In genomic region chr1:152660436-152660835, GRCm38 (mm10) we compare ENCODE assay signal across 30 mouse cellular contexts.
"Had no signal": no experiment of that assay in that cellular context is flagged by ENCODE, and none has a peak within 500 bp of the region (broad histone marks: within the 10 kb centered on the region; RNA-seq: fewer than 3 reads in every experiment).

No protein-coding gene starts in this region.

- DNase-seq: left cerebral cortex, postnatal 4 days; liver; liver, embryonic 13.5 days; lung, adult 18-20 months; lung, adult 2 months; lung, embryonic 14.5 days; lung, postnatal 10 days; lung, postnatal 14 days; lung, postnatal 36 days; lung, postnatal 4 days; midbrain, embryonic 14.5 days had no signal

- H3K9ac ChIP-seq: limb, embryonic 12.5 days; limb, embryonic 13.5 days; limb, embryonic 15.5 days; liver, embryonic 12.5 days; liver, embryonic 13.5 days; liver, embryonic 14.5 days; liver, embryonic 15.5 days; lung, embryonic 14.5 days; lung, embryonic 15.5 days; midbrain, embryonic 12.5 days; midbrain, embryonic 13.5 days; midbrain, embryonic 15.5 days; neural tube, embryonic 12.5 days had no signal

- H3K36me3 ChIP-seq: limb, embryonic 10.5 days; limb, embryonic 12.5 days; limb, embryonic 13.5 days; limb, embryonic 15.5 days; liver, embryonic 12.5 days; liver, embryonic 13.5 days; liver, embryonic 15.5 days; lung, embryonic 15.5 days; midbrain, embryonic 10.5 days; midbrain, embryonic 12.5 days; midbrain, embryonic 13.5 days; midbrain, embryonic 15.5 days; neural tube, embryonic 12.5 days had no signal

- H3K9me3 ChIP-seq: limb, embryonic 10.5 days; limb, embryonic 12.5 days; limb, embryonic 13.5 days; limb, embryonic 15.5 days; liver, embryonic 12.5 days; liver, embryonic 13.5 days; liver, embryonic 15.5 days; lung, embryonic 15.5 days; megakaryocyte, embryonic 14.5 days; midbrain, embryonic 10.5 days; midbrain, embryonic 12.5 days; midbrain, embryonic 13.5 days; midbrain, embryonic 15.5 days; neural tube, embryonic 12.5 days had no signal

- H3K27ac ChIP-seq: limb, embryonic 10.5 days; limb, embryonic 12.5 days; limb, embryonic 13.5 days; limb, embryonic 15.5 days; liver, embryonic 12.5 days; liver, embryonic 13.5 days; liver, embryonic 14.5 days; liver, embryonic 15.5 days; lung, embryonic 15.5 days; macrophage; midbrain, embryonic 10.5 days; midbrain, embryonic 12.5 days; midbrain, embryonic 13.5 days; midbrain, embryonic 15.5 days; neural tube, embryonic 12.5 days had no signal

- ATAC-seq: liver, embryonic 12.5 days; lung, postnatal 0 days; midbrain, embryonic 13.5 days; midbrain, embryonic 15.5 days; midbrain, embryonic 16.5 days had no signal

- H3K4me2 ChIP-seq: limb, embryonic 12.5 days; limb, embryonic 13.5 days; limb, embryonic 15.5 days; liver, embryonic 11.5 days; liver, embryonic 12.5 days; liver, embryonic 13.5 days; liver, embryonic 15.5 days; lung, embryonic 14.5 days; lung, embryonic 15.5 days; midbrain, embryonic 12.5 days; midbrain, embryonic 13.5 days; midbrain, embryonic 15.5 days; neural tube, embryonic 12.5 days had no signal

- H3K4me3 ChIP-seq: limb, embryonic 10.5 days; limb, embryonic 12.5 days; limb, embryonic 13.5 days; limb, embryonic 15.5 days; liver, embryonic 12.5 days; liver, embryonic 13.5 days; liver, embryonic 15.5 days; lung, embryonic 15.5 days; megakaryocyte, embryonic 14.5 days; midbrain, embryonic 10.5 days; midbrain, embryonic 12.5 days; midbrain, embryonic 13.5 days; midbrain, embryonic 15.5 days; myocyte; neural tube, embryonic 12.5 days had no signal

- H3K4me1 ChIP-seq: limb, embryonic 10.5 days; limb, embryonic 12.5 days; limb, embryonic 13.5 days; limb, embryonic 15.5 days; liver, embryonic 12.5 days; liver, embryonic 13.5 days; liver, embryonic 15.5 days; lung, embryonic 15.5 days; midbrain, embryonic 10.5 days; midbrain, embryonic 12.5 days; midbrain, embryonic 13.5 days; midbrain, embryonic 15.5 days; neural tube, embryonic 12.5 days had no signal

- H3K27me3 ChIP-seq: limb, embryonic 12.5 days; limb, embryonic 13.5 days; limb, embryonic 15.5 days; liver, embryonic 12.5 days; liver, embryonic 13.5 days; liver, embryonic 15.5 days; lung, embryonic 15.5 days; midbrain, embryonic 12.5 days; midbrain, embryonic 13.5 days; midbrain, embryonic 15.5 days; neural tube, embryonic 12.5 days had no signal
